Mouse (Mus musculus) adrenal gland (tissue): Measurements from ENCODE around the gene Gm12790.
"Not testable (repeated sequence)": the region's sequence is repeated elsewhere in the genome, so short reads cannot be mapped to it uniquely, and the experiment has no call there.

Source experiments
- intact Hi-C: fragments of 180-260 bp; cut with DNase I; formaldehyde crosslinking; loops from one replicate; pipeline ENCODE4 v1.15.1; 2025
- long read RNA-seq, 2 experiments: library from polyadenylated mRNA; unstranded; transcript quantifications; one replicate each; pipeline ENCODE4 v2.0.0; 2020; ENCODE audit warnings: borderline replicate concordance in 1 of 2; ENCODE audit not compliant: insufficient replicate concordance in 1 of 2

The Gm12790 gene
- long read RNA-seq, experiment 1, result 0 reads
- long read RNA-seq, experiment 2, result 0 reads

DNA sequence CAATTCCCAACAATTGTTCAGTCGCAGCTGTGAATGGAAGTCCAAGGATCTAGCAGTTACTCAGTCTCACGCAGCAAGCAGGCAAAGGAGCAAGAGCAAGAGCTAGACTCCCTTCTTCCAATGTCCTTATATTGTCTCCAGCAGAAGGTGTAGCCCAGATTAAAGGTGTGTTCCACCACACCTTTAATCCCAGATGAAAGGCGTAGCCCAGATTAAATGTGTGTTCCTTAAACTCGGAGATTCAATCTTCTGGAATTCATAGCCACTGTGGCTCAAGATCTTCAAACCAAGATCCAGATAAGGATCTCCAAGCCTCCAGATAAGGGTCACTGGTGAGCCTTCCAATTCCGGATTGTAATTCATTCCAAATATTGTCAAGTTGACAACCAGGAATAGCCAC, at the start of gene Gm12790:
Gene Gm12790, minus strand, starts transcription at position 101 of the 400 bp plus-strand sequence.
- intact Hi-C loops, result not testable (repeated sequence)

- intact Hi-C loops, result no loop called here
Measured at GRCm38 (mm10) chr4:102026619-102027018, 45.8 kb upstream of the Gm12790 start.

- intact Hi-C loops, result loop anchor here (5.0 to 10.0 kb wide), 4 partner anchors 136 to 604 kb away; no protein-coding TSS in a partner anchor
Measured at GRCm38 (mm10) chr4:101998267-101998922, 17.5 kb upstream of the Gm12790 start.

DNA sequence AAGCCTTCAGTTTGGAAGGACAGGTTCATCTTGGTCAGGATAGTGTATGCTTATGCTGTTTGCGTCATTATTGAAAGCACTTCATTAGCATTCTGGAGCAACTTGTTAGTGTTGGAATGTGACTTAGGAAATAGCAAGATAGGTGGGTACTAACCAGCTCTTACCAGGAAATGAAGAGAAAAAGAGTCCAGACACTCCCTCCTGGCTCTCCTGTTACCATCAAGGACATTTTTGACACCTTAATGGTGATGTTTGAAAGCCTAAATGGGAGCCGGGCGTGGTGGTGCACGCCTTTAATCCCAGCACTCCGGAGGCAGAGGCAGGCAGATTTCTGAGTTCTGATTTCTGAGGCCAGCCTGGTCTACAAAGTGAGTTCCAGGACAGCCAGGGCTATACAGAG, 16.6 kb upstream of the Gm12790 start:
- intact Hi-C loops, result loop anchor here (5.0 to 10.0 kb wide), 4 partner anchors 135 to 603 kb away; no protein-coding TSS in a partner anchor

- intact Hi-C loops, result not testable (repeated sequence)
Measured at GRCm38 (mm10) chr4:101986326-101986725, 5.5 kb upstream of the Gm12790 start, which contains the start of gene Gm12789. TSS of gene Gm12789 (plus strand) at chr4:101986626.

- intact Hi-C loops, result no loop called here
Measured at GRCm38 (mm10) chr4:101985678-101986077, 4.8 kb upstream of the Gm12790 start.

DNA sequence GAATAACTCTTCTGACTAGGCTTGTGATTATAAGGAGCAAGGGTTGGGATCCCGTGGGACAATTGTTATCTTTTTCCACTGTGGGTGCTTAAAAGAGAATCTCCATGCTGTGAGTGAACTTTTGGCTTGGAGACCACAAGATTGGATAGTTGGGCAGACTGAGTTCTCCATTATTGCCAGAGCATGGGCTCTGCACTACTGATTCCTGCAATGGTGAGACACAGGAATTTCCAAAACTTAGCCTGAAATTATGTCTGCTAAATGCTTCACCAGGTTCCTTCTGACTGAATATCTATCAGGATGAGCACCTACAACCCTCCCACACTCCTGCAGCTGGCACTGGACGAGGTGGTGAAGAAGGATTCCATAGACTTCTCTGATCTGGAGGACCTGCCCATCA, 40.7 kb downstream of the Gm12790 start, which contains the start of gene Gm12794:
Gene Gm12794, plus strand, starts transcription at position 301 of the 400 bp plus-strand sequence.
- intact Hi-C loops, result not testable (repeated sequence)
